In the genomic region with DNA sequence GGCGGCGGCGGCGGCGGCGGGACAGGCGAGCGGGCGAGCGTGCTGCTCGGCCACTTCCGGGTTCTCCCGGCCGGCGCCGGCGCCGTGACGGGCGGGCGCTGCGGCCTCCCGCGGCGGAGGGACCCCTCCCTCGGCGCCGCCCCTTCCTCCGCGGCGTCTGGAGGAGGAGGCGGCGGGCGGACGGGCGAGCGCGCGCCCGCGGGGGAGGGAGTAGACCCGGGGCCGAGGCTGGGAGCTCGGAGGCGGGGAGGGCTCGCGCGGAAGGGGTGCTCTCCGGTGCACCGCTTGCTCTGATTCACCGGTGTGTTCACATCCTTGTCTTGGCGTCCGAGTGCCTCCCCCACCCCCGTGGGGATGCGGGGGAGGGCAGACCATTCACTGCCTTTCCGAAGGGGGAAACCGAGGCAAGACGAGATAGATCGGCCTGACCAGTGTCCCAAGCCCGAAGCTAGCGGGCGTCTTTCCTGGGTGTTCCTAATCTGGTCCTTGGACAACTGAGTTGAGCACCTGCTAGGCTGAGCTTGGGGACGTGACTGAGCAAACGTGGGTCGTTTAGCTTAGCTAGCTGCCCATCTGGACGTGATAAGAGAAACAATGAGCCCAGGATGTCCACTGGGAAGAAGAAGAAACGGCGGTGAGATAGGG, we compare ENCODE assay signal across 8 mouse cellular contexts. TPM values are rescaled to one million over a fixed set of nuclear protein-coding genes. Genes with fewer than 3 reads are reported as not detected.
DNase-seq lines count a peak whose midpoint lies in the region; ATAC-seq and TF ChIP-seq lines count a peak whose summit lies in the region.

Gene Klhl2, minus strand, starts transcription at position 121 of the 645 bp plus-strand sequence.

- WGBS in heart, embryonic 16.5 days, result under 1% methylated on average over 47 of the region's 68 CpGs
- under 1% methylated on average over 62 of the region's 68 CpGs for WGBS in lung, adult 2 months

- peak within 1 kb of the TSS; percentile 89 for H3K9ac ChIP-seq in heart, embryonic 16.5 days (ENCODE audit: low read length)

- H3K27me3 ChIP-seq in heart, embryonic 16.5 days (ENCODE audit: control insufficient read depth, insufficient read depth, low read length), result no peaks in the 10 kb centered on the region

- ATAC-seq in heart, embryonic 16.5 days (replicated peaks; ENCODE audit: extremely low read depth, insufficient read depth, low FRiP score), result peak; percentile 91
- ATAC-seq in neutrophil, adult 5-6 weeks (ENCODE audit: extremely low read depth, insufficient number of reproducible peaks, low FRiP score, poor library complexity, severe bottlenecking), result peak; percentile 71

- H3K4me3 ChIP-seq in bone marrow macrophage, adult 2 months (ENCODE audit: insufficient read depth, low read length), result peak within 1 kb of the TSS; percentile 91
- peak within 1 kb of the TSS; percentile 79 for H3K4me3 ChIP-seq in embryonic fibroblast, embryonic 13.5 days (ENCODE audit: insufficient read depth, low read length)
- peak within 1 kb of the TSS; percentile 89 for H3K4me3 ChIP-seq in heart, embryonic 16.5 days (ENCODE audit: low read length)
- peak within 1 kb of the TSS; percentile 91 for H3K4me3 ChIP-seq in lung, adult 2 months (replicated peaks; ENCODE audit: extremely low read depth, low read depth, low read length)

- H3K9me3 ChIP-seq in heart, embryonic 16.5 days (replicated peaks; ENCODE audit: control insufficient read depth, low read length), result no peaks in the 10 kb centered on the region

- peaks cover 24% of the 10 kb centered on the region for H3K4me1 ChIP-seq in bone marrow macrophage, adult 2 months (ENCODE audit: control insufficient read depth, insufficient read depth, low read length)
- H3K4me1 ChIP-seq in embryonic fibroblast, embryonic 13.5 days (ENCODE audit: control insufficient read depth, insufficient read depth, low read length), result peaks cover 2% of the 10 kb centered on the region; the same call in 1 of the 2 replicates
- H3K4me1 ChIP-seq in heart, embryonic 16.5 days (ENCODE audit: control insufficient read depth, insufficient read depth, low read length), result peaks cover 19% of the 10 kb centered on the region
- H3K4me1 ChIP-seq in lung, adult 2 months (ENCODE audit: control insufficient read depth, insufficient read depth, low read length), result peaks cover 13% of the 10 kb centered on the region

- DNase-seq in CD4-positive helper T cell, adult 2 months (ENCODE audit: low read depth, low spot score), result peak; percentile 85
- peak; percentile 83 to 91 for DNase-seq in kidney, postnatal 36 days
- DNase-seq in lung, adult 2 months, result peak; percentile 73
- DNase-seq in thymus, adult 18-20 months, result peak; percentile 57 to 63

- H3K4me2 ChIP-seq in heart, embryonic 16.5 days (ENCODE audit: low read depth, low read length), result peak within 1 kb of the TSS; percentile 97

- no peaks in the 10 kb centered on the region for H3K36me3 ChIP-seq in heart, embryonic 16.5 days (ENCODE audit: control insufficient read depth, insufficient read depth)

- TF ChIP-seq CTCF in bone marrow macrophage, adult 2 months (IDR thresholded peaks at IDR 0.05; ENCODE audit: low read depth, low read length), result no peak
- TF ChIP-seq CTCF in embryonic fibroblast, embryonic 13.5 days (IDR thresholded peaks at IDR 0.05; ENCODE audit: borderline replicate concordance, insufficient read depth, low read length), result no peak
- no peak for TF ChIP-seq CTCF in lung, adult 2 months (IDR thresholded peaks at IDR 0.05; ENCODE audit: insufficient read depth, low read length)

- no peak within 1 kb of the TSS for H3K27ac ChIP-seq in bone marrow macrophage, adult 2 months (ENCODE audit: insufficient read depth, low read depth, low read length)
- no peak within 1 kb of the TSS for H3K27ac ChIP-seq in embryonic fibroblast, embryonic 13.5 days (ENCODE audit: insufficient read depth, low read length)
- H3K27ac ChIP-seq in heart, embryonic 16.5 days (ENCODE audit: low read length), result peak within 1 kb of the TSS; percentile 72

- TF ChIP-seq POLR2A in bone marrow macrophage, adult 2 months (IDR thresholded peaks at IDR 0.05; ENCODE audit: borderline replicate concordance, low read depth, low read length), result no peak
- peak; percentile 72 for TF ChIP-seq POLR2A in embryonic fibroblast, embryonic 13.5 days (IDR thresholded peaks at IDR 0.05; ENCODE audit: low read depth, low read length)
- TF ChIP-seq POLR2A in lung, adult 2 months (IDR thresholded peaks at IDR 0.05; ENCODE audit: borderline replicate concordance, extremely low read depth, low read depth, low read length), result peak; percentile 47; the same call in 1 of the 2 replicates

RNA-seq across cellular contexts. Expression of gene Klhl2, which starts in this region (rescaled TPM):
- 11.5 and 12.0 TPM in 2 replicates for polyA plus RNA-seq in bone marrow macrophage, adult 2 months (2012; ENCODE audit: insufficient read depth, insufficient read length, missing spikeins)
- 13.1 and 16.6 TPM in 2 replicates for polyA plus RNA-seq in embryonic fibroblast, embryonic 13.5 days (2011; ENCODE audit: insufficient read length, low read depth, missing spikeins)
- polyA plus RNA-seq in heart, embryonic 16.5 days (2015; fragmentation: Nextera tagmentation; extraction: Ambion mirVana), result 3.6 and 7.5 TPM in 2 replicates
- polyA plus RNA-seq in lung, adult 2 months (2012; rRNA removed), result 11.7 and 13.7 TPM in 2 replicates
- total RNA-seq in neutrophil, adult 5-6 weeks (2017), result 80.2 and 82.5 TPM in 2 replicates
